Mouse (Mus musculus): ENCODE data around the gene Cdon. TPM values are rescaled to one million over a fixed set of nuclear protein-coding genes. Genes with fewer than 3 reads are reported as not detected.

Gene Cdon
- polyA plus RNA-seq (2014; fragmentation: Nextera tagmentation; extraction: Ambion mirVana): 0.91 and 1.5 TPM in 2 replicates

DNA sequence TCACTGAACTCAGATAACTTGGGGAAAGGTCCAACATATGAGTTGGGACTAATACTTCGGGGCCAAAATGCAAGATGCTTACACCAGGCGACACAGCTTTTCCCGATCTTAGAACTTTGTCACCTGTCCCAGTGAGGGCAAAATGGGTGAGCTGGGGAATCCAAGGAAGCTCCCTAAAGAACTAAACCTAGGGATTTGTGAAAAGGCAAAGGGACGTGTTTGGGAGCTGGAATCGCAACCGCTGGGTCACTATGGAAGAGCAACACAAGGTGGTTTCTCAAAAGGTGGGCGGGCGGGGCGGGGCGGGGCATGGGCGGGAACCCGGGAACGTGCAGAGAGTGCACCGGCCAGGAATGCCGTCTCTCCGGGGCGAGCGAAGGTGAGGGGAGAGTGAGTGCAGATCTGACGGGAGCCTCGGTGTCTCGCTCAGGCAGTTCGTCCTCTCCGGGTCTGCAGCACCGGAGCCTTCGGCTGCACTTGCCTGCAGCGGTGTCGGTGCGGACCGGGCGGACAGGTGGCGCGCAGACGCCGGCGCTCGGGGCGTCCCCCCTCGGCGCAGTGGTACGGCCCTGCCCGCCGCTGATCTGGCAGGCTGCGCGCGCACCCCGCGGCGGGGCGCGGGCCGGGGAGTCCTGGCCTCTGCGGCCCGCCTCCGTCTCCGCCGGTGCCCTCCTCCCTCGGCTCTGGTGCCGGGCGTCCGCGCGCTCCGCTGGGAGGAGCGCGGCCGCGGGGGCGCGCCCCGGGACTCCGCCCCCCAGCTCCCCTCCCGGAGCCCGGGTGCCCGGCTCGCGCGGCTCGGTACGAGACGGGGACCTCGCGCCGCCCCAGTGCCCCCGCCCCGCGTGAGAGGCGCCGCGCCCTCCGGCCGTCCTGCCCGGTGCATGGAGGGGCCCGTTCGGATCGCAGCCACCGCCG is at the start of gene Cdon:
TSS of gene Cdon (plus strand) at position 324 of the 915 bp plus-strand sequence.
- H3K9me3 ChIP-seq (ENCODE audit: control insufficient read depth, low read length): no peaks in the 10 kb centered on the region
- DNase-seq (ENCODE audit: low spot score) (peak; percentile 88), ATAC-seq (replicated peaks; ENCODE audit: low FRiP score) (peak; percentile 97)
- H3K4me3 ChIP-seq (ENCODE audit: low read depth, low read length): peak within 1 kb of the TSS; percentile 85
- H3K4me2 ChIP-seq: peak within 1 kb of the TSS; percentile 96
- peaks cover 16% of the 10 kb centered on the region for H3K27me3 ChIP-seq (replicated peaks; ENCODE audit: control insufficient read depth, insufficient read depth, low read length)
- under 1% methylated on average over 80 of the region's 97 CpGs for WGBS
- peaks cover 7% of the 10 kb centered on the region; the same call in 1 of the 2 replicates for H3K4me1 ChIP-seq (replicated peaks; ENCODE audit: control insufficient read depth, insufficient read depth, low read length)
- peak within 1 kb of the TSS; percentile 70 for H3K27ac ChIP-seq (ENCODE audit: low read depth, low read length)
- no peaks in the 10 kb centered on the region for H3K36me3 ChIP-seq (ENCODE audit: control insufficient read depth, insufficient read depth, low read length)
- H3K9ac ChIP-seq (ENCODE audit: low read depth, low read length): peak within 1 kb of the TSS; percentile 80

DNA sequence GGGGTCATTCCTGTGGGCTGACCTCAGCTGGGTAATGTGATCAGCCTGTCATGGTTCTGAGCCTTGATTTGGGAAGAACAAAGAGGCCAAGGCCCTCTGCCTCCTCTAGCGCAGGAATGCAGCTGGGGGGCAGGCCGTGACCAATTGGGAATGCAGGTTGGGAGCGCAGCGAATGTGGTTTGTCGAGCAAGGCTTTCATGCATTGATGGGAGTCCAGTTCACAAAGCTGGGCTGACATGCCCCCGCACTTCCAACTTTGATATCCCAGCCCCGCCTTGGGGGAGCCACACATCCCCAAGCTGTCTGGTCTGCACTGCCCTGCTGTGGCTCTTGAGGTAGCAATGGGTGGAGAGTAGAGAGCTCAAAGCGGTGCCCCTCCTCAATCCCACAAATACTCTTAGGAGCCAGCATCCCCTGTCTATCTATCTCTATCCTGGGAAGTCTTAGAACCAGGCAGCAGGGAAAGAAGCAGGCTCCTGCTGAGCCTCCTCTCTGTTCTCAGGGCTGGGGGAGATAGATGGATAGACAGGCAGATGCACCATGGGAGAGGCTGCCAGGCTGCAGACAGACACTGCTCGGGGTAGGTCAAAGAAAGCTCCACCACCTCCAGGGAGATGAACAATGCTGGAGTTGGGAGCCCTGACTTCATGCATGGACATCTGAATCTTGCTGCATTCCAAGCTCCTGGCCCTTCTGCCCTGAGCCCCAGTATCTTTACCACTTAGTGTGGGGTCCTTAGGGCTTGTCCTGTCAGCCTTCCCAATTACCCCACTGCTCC is 48.4 kb upstream of the Cdon start:
- ATAC-seq (replicated peaks; ENCODE audit: low FRiP score) (no peak), DNase-seq (ENCODE audit: low spot score) (no peak)
- H3K9ac ChIP-seq (ENCODE audit: low read depth, low read length): no peak overlapping the region
- H3K36me3 ChIP-seq (ENCODE audit: control insufficient read depth, insufficient read depth, low read length): no peaks in the 10 kb centered on the region
- H3K4me1 ChIP-seq (replicated peaks; ENCODE audit: control insufficient read depth, insufficient read depth, low read length): no peaks in the 10 kb centered on the region
- no peak overlapping the region for H3K4me2 ChIP-seq
- H3K4me3 ChIP-seq (ENCODE audit: low read depth, low read length): no peak overlapping the region
- H3K9me3 ChIP-seq (ENCODE audit: control insufficient read depth, low read length): no peaks in the 10 kb centered on the region
- H3K27ac ChIP-seq (ENCODE audit: low read depth, low read length): no peak overlapping the region
- H3K27me3 ChIP-seq (replicated peaks; ENCODE audit: control insufficient read depth, insufficient read depth, low read length): no peaks in the 10 kb centered on the region
- 39% methylated on average over 9 of the region's 9 CpGs for WGBS

DNA sequence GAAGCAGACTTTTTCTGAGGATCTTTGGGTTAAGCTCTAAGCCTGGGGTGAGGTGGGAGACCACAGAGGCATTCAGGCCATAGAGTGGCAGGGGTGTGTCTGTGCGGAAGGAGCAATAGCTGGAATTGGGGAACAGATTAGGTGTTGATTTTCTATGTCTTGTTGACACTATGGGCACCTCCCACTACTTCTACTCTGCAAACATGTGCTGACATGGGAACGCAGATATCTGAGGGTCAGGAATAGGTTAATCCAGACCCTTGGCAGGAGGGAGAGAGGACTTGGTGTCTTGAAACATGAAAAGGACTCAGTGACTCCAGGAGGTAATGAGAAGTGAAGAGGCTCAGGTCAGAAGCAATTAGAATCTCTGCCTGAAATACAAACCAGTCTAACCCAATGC is 43.0 kb upstream of the Cdon start:
- no peaks in the 10 kb centered on the region for H3K4me1 ChIP-seq (replicated peaks; ENCODE audit: control insufficient read depth, insufficient read depth, low read length)
- WGBS: 71% methylated on average over 2 of the region's 2 CpGs
- no peak for DNase-seq (ENCODE audit: low spot score)

DNA sequence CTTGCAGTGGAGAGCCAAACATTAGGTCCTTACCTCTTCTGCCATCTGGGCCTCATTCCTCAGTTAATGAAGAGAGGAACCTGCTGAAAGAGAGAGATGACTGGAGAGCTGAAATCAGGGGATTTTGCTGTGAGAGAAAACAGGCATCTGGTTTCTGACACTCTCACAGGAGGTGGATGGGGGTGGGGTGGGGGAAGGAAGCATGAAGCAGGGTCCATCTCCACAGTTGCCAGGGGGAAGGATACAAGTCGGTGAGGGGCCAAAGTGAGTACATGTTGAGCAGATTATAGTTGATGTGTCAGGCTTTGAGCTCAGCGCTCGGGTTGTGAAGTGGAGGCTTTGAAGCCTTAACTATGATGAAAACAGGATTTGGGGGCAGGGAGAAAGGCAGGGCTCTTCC is 41.9 kb upstream of the Cdon start:
- Histone ChIP-seq H3K27me3 (replicated peaks; ENCODE audit: control insufficient read depth, insufficient read depth, low read length) (no peaks in the 10 kb centered on the region), H3K4me2 (no peak overlapping the region), H3K9me3 (ENCODE audit: control insufficient read depth, low read length) (no peaks in the 10 kb centered on the region), H3K36me3 (ENCODE audit: control insufficient read depth, insufficient read depth, low read length) (no peaks in the 10 kb centered on the region), H3K4me3 (ENCODE audit: low read depth, low read length) (no peak overlapping the region), H3K27ac (ENCODE audit: low read depth, low read length) (no peak overlapping the region), H3K9ac (ENCODE audit: low read depth, low read length) (no peak overlapping the region), H3K4me1 (replicated peaks; ENCODE audit: control insufficient read depth, insufficient read depth, low read length) (no peaks in the 10 kb centered on the region)
- no peak for DNase-seq (ENCODE audit: low spot score)
- no peak for ATAC-seq (replicated peaks; ENCODE audit: low FRiP score)
- WGBS: 37% methylated on average over 3 of the region's 3 CpGs

More for the DNA sequence above, 43.0 kb upstream of the Cdon start:
- Histone ChIP-seq H3K9me3 (ENCODE audit: control insufficient read depth, low read length) (no peaks in the 10 kb centered on the region), H3K36me3 (ENCODE audit: control insufficient read depth, insufficient read depth, low read length) (no peaks in the 10 kb centered on the region), H3K4me3 (ENCODE audit: low read depth, low read length) (no peak overlapping the region), H3K9ac (ENCODE audit: low read depth, low read length) (no peak overlapping the region), H3K27ac (ENCODE audit: low read depth, low read length) (no peak overlapping the region), H3K27me3 (replicated peaks; ENCODE audit: control insufficient read depth, insufficient read depth, low read length) (no peaks in the 10 kb centered on the region), H3K4me2 (no peak overlapping the region)
- ATAC-seq (replicated peaks; ENCODE audit: low FRiP score): no peak

DNA sequence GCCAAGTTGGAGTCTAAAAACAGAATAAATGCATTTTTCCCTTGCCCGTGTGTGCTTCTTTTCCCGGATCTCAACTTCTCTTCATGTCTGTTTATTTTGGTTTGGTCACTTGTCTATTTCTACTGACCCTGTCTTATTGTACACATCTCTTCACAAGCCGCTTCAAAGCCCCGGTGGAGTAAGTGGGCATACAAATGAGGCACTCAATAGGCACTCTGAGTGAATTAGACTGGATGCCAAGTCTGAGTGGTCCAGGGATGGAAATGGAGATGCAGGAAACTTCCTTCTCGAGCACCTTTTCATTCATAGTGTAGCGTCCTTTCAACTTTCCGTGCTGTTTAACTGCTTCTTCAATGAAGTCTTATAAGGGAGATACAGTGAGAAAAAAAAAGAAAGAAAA is 21.0 kb upstream of the Cdon start:
- no peaks in the 10 kb centered on the region for H3K4me1 ChIP-seq (replicated peaks; ENCODE audit: control insufficient read depth, insufficient read depth, low read length)
- H3K9me3 ChIP-seq (ENCODE audit: control insufficient read depth, low read length): no peaks in the 10 kb centered on the region
- H3K36me3 ChIP-seq (ENCODE audit: control insufficient read depth, insufficient read depth, low read length): no peaks in the 10 kb centered on the region
- DNase-seq (ENCODE audit: low spot score) (no peak), ATAC-seq (replicated peaks; ENCODE audit: low FRiP score) (no peak)
- no peak overlapping the region for H3K4me2 ChIP-seq
- H3K4me3 ChIP-seq (ENCODE audit: low read depth, low read length): no peak overlapping the region
- 71% methylated on average over 7 of the region's 7 CpGs for WGBS
- no peak overlapping the region for H3K27ac ChIP-seq (ENCODE audit: low read depth, low read length)
- H3K9ac ChIP-seq (ENCODE audit: low read depth, low read length): no peak overlapping the region
- no peaks in the 10 kb centered on the region; the same call in 1 of the 2 replicates for H3K27me3 ChIP-seq (replicated peaks; ENCODE audit: control insufficient read depth, insufficient read depth, low read length)

DNA sequence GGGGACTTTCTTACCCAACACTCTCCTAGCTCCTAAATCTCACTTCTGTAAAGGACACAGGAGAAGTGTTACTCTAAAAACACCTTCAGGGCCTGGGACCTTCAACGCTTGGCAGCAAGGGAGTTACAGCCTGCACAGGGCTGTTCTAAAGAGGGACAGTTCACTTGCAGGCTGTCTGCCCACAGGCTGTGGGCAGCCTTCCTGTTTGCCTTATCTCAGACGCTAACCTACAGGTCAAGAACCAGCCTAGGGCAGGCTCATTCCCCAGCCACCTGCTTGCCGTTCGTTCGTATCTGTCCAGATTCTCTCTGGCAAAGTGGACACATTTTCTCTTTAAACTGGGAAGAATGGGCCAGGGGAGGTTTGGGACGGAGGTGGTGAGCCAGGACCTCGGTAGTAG is 20.5 kb upstream of the Cdon start:
- DNase-seq (ENCODE audit: low spot score): no peak
- Histone ChIP-seq H3K4me2 (peak overlapping the region; percentile 33), H3K27ac (ENCODE audit: low read depth, low read length) (no peak overlapping the region), H3K36me3 (ENCODE audit: control insufficient read depth, insufficient read depth, low read length) (no peaks in the 10 kb centered on the region), H3K4me3 (ENCODE audit: low read depth, low read length) (no peak overlapping the region), H3K9me3 (ENCODE audit: control insufficient read depth, low read length) (no peaks in the 10 kb centered on the region), H3K27me3 (replicated peaks; ENCODE audit: control insufficient read depth, insufficient read depth, low read length) (no peaks in the 10 kb centered on the region; the same call in 1 of the 2 replicates), H3K9ac (ENCODE audit: low read depth, low read length) (no peak overlapping the region), H3K4me1 (replicated peaks; ENCODE audit: control insufficient read depth, insufficient read depth, low read length) (no peaks in the 10 kb centered on the region)
- no peak for ATAC-seq (replicated peaks; ENCODE audit: low FRiP score)
- 6% methylated on average over 7 of the region's 7 CpGs for WGBS

DNA sequence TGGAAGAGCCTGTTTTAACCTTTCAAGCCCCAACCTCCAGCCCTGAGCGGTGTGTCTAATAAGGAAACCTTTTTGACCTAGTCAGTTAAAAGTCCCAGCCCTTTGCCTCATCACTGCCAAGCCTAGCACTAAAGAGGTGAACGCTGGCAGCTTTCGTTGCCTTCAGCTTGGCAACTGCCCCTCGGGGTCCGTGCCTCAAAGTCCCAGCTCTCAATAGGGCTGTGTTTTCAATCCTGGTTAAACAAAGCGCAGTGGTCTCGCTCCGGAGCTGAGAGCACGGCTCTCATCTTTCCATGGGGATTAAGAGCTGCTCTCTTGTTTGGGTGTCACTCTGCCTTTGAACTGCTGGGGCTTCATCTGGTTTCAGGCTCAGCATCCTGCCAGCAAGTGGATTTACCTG is 20.1 kb upstream of the Cdon start:
- Histone ChIP-seq H3K4me3 (ENCODE audit: low read depth, low read length) (no peak overlapping the region), H3K9ac (ENCODE audit: low read depth, low read length) (no peak overlapping the region), H3K4me1 (replicated peaks; ENCODE audit: control insufficient read depth, insufficient read depth, low read length) (no peaks in the 10 kb centered on the region), H3K4me2 (peak overlapping the region; percentile 33), H3K27me3 (replicated peaks; ENCODE audit: control insufficient read depth, insufficient read depth, low read length) (no peaks in the 10 kb centered on the region; the same call in 1 of the 2 replicates), H3K27ac (ENCODE audit: low read depth, low read length) (no peak overlapping the region), H3K9me3 (ENCODE audit: control insufficient read depth, low read length) (no peaks in the 10 kb centered on the region), H3K36me3 (ENCODE audit: control insufficient read depth, insufficient read depth, low read length) (no peaks in the 10 kb centered on the region)
- DNase-seq (ENCODE audit: low spot score): no peak
- WGBS: 8% methylated on average over 9 of the region's 9 CpGs
- ATAC-seq (replicated peaks; ENCODE audit: low FRiP score): no peak

DNA sequence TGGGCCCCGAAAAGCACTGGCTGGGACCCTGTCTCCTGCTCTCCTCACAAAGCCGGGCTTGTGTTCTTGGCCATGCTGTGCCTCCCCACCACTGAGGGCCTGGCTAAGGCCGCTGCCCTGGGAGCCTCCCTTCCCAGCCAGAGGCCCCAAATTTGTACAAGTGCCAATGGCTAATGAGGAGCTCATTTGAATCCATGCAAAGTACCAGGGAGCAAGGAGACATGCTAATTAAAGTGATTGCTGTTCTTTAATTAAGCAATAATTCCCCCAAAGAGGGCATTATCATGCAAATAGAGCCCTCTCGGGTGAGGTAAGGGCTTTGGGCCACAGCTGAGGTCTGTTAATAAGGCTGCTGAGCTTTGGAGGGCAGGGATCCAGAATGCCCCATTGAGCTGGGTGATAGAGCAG is 18.3 kb upstream of the Cdon start:
- ATAC-seq (replicated peaks; ENCODE audit: low FRiP score) (no peak), DNase-seq (ENCODE audit: low spot score) (no peak)
- H3K4me3 ChIP-seq (ENCODE audit: low read depth, low read length): no peak overlapping the region
- no peak overlapping the region for H3K27ac ChIP-seq (ENCODE audit: low read depth, low read length)
- no peaks in the 10 kb centered on the region for H3K9me3 ChIP-seq (ENCODE audit: control insufficient read depth, low read length)
- H3K9ac ChIP-seq (ENCODE audit: low read depth, low read length): no peak overlapping the region
- 68% methylated on average over 4 of the region's 4 CpGs for WGBS
- no peaks in the 10 kb centered on the region; the same call in 1 of the 2 replicates for H3K27me3 ChIP-seq (replicated peaks; ENCODE audit: control insufficient read depth, insufficient read depth, low read length)
- H3K4me1 ChIP-seq (replicated peaks; ENCODE audit: control insufficient read depth, insufficient read depth, low read length): no peaks in the 10 kb centered on the region
- no peaks in the 10 kb centered on the region for H3K36me3 ChIP-seq (ENCODE audit: control insufficient read depth, insufficient read depth, low read length)
- no peak overlapping the region for H3K4me2 ChIP-seq

All from liver, embryonic 11.5 days (tissue).